Mouse (Mus musculus) right cerebral cortex, adult 2 months (tissue): Measurements from ENCODE around the gene Ctdsp2.
A peak's percentile ranks its signal among the peaks of the same experiment; 100 is the strongest.

Experiments
- DNase-seq, 2 experiments: peaks; one replicate each; pipeline ENCODE4 v3.0.0; 2021 to 2022; ENCODE audit warnings: low spot score in 2 of 2

The Ctdsp2 gene

DNA sequence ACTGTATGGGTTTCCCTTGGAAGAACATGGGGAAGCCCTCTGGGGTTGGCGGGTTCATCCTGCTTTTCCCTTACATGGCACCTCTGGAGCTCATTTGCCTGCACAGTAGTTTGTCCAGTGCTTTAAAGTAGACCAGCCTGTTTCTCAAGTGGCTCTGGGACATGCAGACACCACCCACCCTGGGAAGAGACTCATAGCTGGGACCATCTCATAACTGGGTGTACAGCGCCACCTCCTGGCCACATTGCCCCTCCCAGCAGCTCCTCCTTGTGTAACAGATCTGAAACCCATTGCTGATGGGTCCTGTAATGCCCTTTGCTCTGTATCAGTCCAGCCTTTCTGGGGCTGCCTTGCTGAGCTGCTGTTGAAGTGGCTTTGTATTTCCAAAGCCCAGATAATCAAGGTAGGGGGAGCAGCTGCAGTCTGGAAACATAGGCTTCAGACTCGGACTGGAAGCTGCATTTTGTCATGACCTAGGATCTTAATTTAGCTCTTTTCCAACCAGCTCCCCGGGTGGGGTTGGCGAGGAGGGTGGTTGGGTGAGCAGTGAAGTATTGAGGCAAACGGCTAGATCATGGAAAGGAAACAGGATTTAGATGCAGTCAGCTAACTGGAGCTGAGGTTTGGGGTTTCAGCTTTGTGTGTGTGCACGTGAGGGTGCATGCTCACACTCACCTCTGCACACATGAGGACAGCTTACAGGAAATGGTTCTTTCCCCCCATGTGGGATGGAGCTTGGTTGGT, 12.0 kb downstream of the Ctdsp2 start:
- DNase-seq: peak; percentile 80 to 88

DNA sequence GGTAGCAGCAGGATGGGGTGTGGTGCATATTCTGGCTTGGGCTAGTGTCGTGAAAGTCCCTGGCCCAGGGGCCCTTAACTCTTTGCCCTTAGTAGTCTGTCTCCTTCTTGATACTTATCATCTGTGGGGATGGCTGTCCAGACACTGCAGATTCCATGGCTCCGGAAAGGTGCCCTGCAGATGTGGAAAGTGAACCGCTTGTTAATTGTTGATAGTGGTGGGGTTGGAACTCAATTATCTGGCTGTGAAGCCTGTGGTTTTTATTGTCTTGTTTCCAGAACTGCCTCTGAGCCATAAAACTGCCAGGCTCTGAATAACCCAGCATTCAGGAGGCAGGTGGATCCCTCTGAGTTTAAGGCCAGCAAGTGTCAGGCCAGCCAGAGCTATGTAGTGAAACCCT, 13.2 kb downstream of the Ctdsp2 start:
- DNase-seq: no peak

DNA sequence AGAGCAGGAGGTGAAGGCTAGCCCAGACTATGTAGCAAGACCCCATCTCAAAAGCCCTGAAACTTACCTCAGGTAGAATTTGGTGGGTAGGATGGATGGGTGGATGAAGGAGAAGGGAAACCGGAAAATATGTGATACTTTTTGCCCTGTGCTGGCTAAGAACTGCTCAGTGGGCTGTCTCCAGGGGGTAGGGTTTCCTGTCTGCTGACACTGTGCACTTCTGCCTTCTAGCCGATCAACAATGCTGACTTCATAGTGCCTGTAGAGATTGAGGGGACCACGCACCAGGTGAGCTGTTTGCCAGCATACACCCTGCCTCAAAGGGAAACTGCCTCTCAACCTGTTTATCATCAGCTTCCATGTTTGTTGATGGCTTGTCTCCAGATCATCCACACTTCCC, 15.1 kb downstream of the Ctdsp2 start:
- DNase-seq: no peak

DNA sequence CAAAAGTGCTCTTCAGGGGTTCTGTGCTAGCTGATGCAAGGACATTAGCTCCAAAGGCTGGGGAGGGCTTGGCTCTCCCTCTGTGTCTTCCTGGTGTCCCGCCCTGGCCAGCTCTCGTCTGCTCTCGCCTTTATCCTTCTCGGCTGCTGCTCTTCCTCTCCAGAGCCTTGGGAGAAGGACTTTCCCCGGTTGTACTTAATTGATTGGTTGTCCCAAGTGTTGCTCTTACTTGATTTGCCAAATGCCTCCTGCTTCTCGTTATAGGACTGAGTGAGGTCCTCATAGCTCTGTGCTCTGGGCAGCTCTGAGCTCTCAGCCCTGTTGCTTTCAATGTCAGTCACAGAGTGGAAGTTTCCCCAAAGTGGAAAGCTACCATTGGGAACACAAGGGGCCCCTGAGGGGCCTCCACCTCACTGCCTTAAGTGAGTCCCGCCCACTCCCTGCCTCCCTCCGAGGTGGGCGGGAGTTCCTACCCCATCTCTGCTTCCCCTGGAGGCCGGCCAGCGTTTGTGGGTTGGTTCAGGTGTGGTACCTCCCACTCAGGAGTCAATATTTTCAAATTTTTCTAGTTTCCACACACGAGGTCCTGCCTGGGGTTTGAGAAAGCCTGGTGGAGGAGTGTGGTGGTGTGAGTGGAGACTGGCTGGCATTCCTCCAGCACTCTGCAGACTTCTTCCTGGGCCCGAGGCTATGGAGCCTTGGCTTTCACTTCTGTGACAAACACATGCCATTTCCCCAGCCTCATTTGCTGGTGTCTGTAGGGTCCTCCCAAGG, 19.0 kb downstream of the Ctdsp2 start:
- no peak for DNase-seq

DNA sequence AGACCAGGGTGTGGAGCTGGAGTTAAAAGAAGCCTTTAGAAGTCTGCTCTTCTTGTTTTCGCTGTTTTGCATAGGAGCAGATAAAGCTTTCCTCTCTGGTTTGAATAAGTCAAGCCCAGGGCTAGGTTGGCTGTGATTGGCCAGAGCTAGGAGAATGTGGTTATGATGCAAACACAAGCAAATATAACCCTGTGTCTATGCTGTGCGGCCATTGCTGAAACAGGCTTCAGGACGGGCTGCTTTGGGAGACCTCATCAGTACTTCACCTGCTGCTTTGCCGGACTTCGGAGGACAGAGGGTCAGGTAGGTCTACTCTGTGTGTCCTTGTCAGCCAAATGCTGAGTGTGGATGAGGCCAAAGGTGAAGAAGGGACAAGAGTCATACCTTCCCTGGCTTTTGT, 22.0 kb downstream of the Ctdsp2 start, which contains the start of gene Avil:
TSS of gene Avil (plus strand) at position 181 of the 400 bp plus-strand sequence.
- no peak for DNase-seq

DNA sequence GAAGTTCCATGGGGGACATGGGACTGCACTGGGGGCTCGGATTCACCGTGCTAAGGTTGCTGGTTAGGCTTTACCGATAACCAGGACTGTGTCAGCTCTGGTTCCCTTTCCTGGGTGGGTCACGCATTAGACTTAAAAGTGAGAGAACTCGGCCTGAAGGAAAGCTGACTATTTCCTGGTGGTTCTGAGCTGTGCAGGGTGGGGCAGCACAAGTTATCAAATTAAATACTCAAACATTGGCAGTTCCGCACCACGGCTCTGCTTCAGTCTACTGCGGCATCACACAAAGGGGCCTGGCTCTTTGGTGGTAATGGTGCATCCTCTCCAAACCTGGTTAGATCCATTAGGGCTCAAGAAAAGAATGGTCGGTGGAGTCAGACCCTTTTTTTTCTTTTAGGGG, 22.8 kb downstream of the Ctdsp2 start:
- no peak for DNase-seq

DNA sequence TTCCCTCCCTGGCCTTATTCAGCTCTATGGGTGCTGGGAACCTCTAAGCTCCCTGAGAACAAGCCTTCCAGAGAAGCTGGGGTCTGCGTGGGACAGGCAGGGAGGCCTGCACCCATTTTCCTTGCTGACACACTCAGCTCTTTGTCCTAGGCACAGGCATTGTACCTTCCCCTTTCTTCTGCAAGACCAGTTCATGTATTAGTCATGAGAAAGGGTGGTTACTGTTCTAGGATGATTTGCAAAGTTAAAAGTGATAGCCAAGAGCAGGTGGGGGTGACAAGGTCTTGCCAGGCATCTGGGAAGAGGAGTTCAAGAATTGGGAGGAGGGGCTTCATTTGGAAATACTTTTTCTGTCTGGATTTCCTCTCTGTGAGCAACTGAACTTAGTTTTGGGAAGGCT, 23.5 kb downstream of the Ctdsp2 start:
- DNase-seq: no peak

DNA sequence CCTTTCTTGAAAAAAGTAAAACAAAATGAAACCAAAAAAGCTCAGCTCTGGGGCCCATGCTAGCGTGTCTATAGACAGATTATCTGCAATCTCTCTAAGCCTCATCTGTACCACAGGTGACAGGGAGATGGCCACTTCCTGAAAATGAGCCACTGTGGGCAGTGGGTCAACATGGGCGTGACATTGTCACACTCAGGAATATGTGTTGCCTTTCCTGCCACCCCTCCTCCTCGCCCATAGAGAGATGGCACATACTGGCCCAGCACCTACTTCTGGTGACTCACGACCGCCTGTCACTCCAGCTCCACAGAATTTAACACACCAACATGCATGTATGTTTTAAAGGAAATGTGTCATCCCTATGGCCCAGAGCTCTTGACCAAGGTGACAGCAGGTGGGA, 24.2 kb downstream of the Ctdsp2 start:
- no peak for DNase-seq

DNA sequence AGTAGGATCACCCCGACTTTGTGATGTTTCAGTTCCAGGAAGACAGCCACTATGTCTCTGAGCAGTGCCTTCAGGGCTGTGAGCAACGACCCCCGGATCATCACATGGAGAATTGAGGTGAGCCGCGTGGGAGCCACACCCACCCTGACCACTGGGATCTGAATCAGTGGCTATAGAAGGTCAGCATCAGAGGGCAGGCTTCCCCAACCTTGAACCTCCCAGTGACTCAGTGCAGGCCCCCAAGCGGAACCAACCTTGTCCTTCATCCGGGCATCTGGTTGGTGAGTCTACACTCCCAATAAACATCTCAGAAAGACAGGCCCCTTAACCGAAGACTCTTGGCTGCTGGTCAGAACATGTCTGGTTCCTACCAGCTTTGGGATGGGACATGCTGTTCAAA, 24.8 kb downstream of the Ctdsp2 start:
- DNase-seq: no peak

DNA sequence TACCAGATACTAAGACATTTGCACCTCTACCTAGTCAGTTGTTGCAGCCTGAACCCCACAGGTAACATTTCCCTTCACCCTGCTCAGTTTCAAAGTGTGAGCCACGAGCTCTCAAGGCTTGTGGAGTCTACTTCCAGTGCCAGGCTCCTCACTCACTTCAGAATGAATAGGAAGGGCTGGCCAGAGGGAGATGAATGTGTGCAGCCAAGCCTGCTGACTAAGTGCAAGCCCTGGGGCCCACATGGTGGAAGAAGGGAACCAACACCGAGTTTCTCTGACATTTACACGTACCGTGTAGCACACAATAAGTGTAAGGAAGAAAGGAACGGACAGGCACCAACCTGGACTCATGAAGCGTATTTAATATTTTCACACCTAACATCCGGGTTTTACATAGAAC, 25.3 kb downstream of the Ctdsp2 start:
- DNase-seq: no peak

DNA sequence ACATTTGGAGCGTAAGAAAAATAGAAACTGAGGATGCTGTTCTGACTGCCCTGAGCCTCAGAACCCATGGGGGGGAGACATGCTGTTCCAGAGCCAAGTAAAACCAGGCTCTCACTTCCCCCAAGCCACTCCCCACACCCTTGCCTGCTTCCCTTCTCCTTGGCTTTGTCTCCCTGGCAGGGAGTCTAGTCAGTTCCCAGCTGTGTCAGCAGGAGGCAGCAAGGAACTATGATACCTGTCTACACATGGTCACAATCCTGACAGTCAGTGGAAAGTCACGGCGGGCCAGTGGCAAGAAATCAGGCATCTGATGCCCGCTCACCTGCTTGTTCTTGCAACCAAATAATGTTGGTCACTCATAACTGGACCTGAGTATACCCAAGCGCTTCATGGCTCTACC, 38.0 kb downstream of the Ctdsp2 start:
- no peak for DNase-seq

DNA sequence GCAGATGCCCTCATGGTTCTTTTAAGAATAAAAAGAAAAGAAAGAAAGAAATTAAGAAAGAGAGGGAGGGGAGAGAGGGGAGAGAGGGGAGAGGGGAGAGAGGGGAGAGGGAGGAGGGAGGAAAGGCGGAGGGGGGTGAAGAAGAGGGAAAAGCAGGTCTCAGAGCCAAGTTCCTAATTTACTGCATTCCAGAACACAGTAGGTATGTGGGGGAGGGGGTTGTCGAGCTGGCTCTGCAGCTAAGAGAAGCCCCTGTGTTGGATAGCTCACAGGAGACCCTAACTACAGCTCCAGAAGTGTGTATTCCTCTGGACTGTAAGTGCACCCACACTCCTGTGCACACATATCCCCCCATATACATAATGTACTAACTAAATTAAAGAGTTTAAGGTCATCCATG, 38.6 kb downstream of the Ctdsp2 start:
- DNase-seq: no peak

DNA sequence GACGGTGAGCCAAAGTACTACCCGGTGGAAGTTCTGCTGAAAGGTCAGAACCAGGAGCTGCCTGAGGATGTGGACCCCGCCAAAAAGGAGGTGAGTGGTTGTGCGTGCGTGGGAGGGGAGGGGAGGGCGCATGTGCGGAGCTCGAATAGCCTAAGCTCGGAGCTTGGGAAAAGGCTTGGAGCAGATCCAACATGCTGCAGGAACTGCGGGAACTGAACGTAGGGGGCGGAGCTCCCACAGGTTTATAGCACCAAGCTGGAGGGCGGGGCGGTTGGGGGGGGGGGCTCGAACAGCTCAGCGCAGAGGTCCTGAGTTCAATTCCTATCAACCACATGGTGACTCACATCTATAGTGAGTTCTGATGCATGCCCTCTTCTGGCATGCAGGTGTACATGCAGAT, 39.9 kb downstream of the Ctdsp2 start:
- no peak for DNase-seq

DNA sequence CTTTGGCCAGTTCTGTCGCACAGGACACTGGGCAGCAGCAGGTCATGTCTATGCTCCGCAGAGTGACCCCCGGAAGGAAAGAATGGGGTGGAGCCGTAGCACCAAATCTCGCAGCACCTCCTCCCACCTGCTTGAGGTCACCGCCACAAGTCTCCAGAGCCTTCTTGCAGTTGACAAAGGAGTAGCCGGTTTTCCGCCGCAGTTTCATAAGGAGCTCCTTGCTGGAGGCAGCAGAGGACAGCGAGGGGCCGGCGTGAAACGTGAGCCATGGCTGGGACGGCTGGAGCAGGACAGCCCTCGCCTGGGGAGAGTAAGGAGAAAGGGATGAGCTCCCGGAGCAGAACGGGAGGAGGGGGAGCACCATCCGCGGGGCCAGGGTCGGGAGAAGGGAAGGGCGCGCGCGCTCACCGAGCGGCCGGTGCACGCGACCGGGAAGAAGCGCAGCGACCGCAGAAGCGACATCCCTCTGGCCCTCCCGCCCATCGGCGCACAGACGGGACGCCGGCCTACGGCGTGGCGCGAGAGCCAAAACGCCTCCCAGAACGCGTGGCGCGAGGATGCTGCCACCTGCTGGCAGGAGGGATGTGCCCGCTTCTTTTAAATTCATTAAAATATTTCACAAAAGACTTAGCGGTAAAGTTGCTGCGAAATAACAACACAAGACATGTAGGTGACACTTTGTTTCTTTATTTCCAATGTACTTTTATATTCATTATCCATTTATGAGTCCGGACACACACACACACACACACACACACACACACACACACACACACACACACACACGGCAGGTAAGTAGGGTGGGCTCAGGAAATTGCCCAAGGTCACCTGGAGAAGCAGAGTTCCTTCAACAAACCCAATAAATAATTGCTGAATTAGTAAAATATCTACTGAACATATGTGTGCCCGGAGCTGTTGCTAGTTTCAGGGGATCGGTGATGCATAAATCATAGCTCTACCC, 52.1 kb downstream of the Ctdsp2 start, which contains the start of gene Tsfm:
TSS of gene Tsfm (minus strand) at position 505 of the 961 bp plus-strand sequence.
- DNase-seq: peak; percentile 91 to 93

DNA sequence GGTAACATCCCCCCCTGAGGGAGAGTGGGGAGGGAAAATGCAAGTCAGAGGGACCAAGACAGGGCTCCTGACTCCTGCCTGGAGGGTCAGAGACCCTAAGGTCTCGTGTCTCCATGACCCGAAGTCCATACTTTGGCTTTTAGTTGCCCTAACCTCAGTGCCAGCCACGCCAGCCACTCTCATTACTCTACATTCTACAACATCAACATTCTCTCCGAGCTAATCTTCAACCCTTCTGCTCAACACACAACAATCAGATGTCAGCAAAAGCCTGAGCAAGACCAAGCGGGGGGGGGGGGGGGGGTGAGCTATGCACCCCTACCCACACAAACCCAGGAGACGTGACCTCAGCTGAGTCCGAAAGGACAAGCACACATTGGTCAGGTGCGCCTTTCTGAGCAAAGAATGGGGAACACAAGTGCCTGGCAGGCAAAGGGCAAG, 54.8 kb downstream of the Ctdsp2 start:
- no peak for DNase-seq

DNA sequence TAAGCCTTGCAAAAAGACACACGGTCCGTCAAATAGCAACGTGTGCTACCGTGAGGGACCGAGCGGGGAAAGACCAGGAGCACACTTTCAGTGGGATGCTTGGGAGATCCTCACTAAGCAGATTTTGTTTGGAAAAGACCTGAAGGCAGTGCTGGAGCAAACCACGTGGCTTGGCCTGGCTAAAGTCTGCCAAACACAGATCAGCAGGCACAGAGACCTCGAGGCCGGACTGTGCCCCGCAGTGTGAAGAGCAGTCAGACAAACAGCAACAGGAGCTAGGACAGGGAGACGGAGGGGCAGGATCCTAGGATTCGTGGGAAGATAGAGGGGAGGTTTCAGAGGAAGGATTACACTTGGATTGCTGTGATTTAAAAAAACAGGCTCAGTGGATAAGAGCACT, 57.8 kb downstream of the Ctdsp2 start:
- no peak for DNase-seq

DNA sequence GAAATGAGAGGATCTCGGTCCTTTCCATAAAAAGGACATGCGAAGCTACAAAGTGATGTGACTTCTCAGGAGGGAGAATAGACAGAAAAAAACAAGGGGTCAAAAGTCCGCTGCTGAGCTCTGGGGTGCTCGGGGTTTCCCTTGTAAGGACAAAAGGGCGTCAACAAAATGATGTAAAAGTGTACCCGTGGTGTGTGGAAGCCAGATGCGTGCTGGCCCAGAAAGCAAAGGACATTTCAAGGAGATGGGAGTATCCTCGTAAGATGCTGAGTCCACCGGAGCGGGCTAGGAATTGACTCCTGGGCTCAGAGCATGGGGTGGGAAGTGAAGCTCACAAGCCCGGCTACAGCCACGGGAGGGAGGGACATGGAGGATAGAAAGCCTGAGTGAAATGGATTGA, 59.1 kb downstream of the Ctdsp2 start:
- no peak for DNase-seq

DNA sequence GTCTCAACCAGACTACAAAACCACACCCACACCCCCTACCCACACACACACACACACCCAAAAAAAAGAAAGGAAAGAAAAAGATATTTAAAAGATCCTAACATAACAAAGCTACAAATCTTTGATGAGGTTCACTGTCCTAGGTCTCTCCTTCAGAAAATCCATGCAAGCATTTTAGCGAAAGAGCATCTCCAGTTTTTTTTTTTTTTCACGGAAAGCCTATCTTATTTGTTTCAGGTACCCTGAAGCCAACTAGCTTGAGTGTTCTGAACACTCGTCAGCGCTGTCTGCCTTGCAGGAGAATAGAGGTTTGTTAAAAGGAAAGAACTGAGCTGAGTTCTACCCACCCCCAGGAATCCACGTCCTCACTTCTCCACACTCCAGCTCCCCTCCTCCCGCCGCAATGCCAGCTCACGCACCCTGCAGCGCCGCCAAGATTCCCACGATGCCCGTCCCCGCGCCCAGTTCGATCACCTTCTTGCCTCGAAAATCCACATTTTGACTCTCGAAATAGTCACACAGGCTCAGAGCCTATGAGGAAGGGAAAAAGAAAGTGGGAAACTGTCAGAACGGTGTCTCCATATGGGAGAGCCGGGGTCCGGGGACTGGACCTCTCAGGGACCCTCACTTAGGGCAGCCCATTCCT, 62.2 kb downstream of the Ctdsp2 start:
- peak; percentile 62 to 72 for DNase-seq

DNA sequence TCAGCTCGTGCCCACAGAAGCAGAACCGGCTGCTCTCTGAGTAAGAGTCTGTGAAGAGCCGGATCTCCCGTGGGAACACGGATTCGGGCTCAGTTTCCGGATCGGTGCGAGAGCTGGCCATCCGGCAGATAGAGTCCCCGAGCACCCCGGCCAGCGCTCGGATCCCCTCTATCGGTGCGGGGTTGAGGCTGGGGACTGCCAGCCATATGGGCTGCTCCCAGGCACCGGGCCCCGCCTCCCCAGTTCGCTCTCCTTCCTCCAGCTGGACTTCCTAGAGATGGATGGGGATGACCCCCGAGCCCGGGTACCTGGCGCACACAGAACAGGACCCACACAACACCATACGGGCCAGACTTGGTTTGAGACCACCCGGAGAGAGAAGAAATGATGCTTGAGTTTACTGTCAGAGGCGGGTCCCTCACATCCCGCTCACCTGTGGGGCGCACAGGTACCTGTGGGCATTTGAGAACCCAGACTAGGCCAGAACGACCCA, 62.8 kb downstream of the Ctdsp2 start, which contains the start of the genes Mettl1 and Eef1akmt3:
TSS of gene Mettl1 (plus strand) at position 141 of the 493 bp plus-strand sequence.
TSS of gene Eef1akmt3 (minus strand) at position 240 of the 493 bp plus-strand sequence.
- DNase-seq: peak in 1 of 2 experiments; percentile 28

DNA sequence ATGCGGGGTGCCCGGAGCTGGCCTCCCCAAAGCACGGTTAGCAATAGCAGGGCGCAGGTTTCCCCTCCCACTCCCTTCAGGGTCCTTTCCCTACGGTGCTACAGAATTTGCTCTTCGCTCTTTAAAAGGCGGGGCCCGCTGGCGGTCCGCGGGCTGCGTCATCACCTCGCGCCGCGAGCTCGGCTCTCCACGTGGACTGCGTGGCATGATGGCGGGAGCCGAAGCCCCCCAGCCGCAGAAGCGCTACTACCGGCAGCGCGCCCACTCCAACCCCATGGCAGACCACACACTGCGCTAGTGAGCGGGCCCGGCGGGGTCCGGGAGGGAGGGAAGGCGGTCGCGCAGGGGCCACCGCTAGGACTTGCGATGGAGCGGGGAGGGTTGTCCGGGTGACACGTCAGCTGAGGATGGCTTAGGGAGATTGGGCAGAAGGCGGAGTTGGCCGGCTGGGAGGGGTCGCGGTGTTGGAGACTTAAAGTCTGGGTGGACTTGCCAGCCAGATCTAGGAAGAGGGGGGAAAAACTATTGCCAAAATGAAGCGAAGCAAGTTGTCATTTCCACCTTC, 63.3 kb downstream of the Ctdsp2 start:
- peak; percentile 88 to 94 for DNase-seq
